Mouse (Mus musculus) heart, embryonic 16.5 days (tissue): Measurements from ENCODE around the gene Lrrc9. TPM values are rescaled to one million over a fixed set of nuclear protein-coding genes. Genes with fewer than 3 reads are reported as not detected.

Source experiments
- ATAC-seq: fragments of 200-750 bp; cut with Nextera tagmentation; replicated peaks from 2 replicates; pipeline ENCODE4 v1.8.0; 2017; ENCODE audit warnings: moderate number of reproducible peaks; ENCODE audit not compliant: insufficient read depth, low FRiP score; ENCODE audit errors: extremely low read depth
- H3K27ac ChIP-seq: fragments of 300-500 bp; sonication (generic); 2 replicates; pipeline ENCODE4 v1.5.1; 2014; ENCODE audit warnings: mild to moderate bottlenecking, low read length, control low read depth, moderate library complexity
- H3K27me3 ChIP-seq: fragments of 300-500 bp; sonication (generic); 2 replicates; pipeline ENCODE4 v1.6.1; 2014; ENCODE audit warnings: low read length, mixed read lengths; ENCODE audit not compliant: control insufficient read depth, insufficient read depth
- H3K36me3 ChIP-seq: fragments of 300-500 bp; sonication (generic); 2 replicates; pipeline ENCODE4 v1.6.1; 2014; ENCODE audit not compliant: control insufficient read depth, insufficient read depth
- H3K4me1 ChIP-seq: fragments of 300-500 bp; sonication (generic); 2 replicates; pipeline ENCODE4 v1.6.1; 2014; ENCODE audit warnings: low read length, mixed read lengths; ENCODE audit not compliant: control insufficient read depth, insufficient read depth
- H3K4me2 ChIP-seq: fragments of 300-500 bp; sonication (generic); 2 replicates; pipeline ENCODE4 v1.6.1; 2014; ENCODE audit warnings: low read depth, mild to moderate bottlenecking, control low read depth, low read length
- H3K4me3 ChIP-seq: fragments of 300-500 bp; sonication (generic); 2 replicates; pipeline ENCODE4 v1.5.1; 2014; ENCODE audit warnings: mild to moderate bottlenecking, control low read depth, low read length
- H3K9ac ChIP-seq: fragments of 300-500 bp; sonication (generic); 2 replicates; pipeline ENCODE4 v1.6.1; 2014; ENCODE audit warnings: low read length, control low read depth
- H3K9me3 ChIP-seq: fragments of 300-500 bp; sonication (generic); replicated peaks from 2 replicates; pipeline ENCODE4 v1.6.1; 2016; ENCODE audit warnings: low read length; ENCODE audit not compliant: control insufficient read depth
- WGBS: fragments of 180-500 bp; shearing (Covaris S2); extraction: QIAGEN DNeasy Blood & Tissue Kit; methylation state at CpG from one replicate; pipeline ENCODE4 v1.1.7; 2014; 5-methylcytosine and 5-hydroxymethylcytosine counted together
- polyA plus RNA-seq: library from polyadenylated mRNA; unstranded; fragments of >200 nt; fragmentation: Nextera tagmentation; extraction: Ambion mirVana; gene quantifications from 2 replicates; pipeline ENCODE4 v1.2.1, GENCODE M21; 2015

Gene Lrrc9
- polyA plus RNA-seq, 1 experiment from 2014 or later: 0.53 TPM

- Histone ChIP-seq H3K9ac (no peak overlapping the region), H3K9me3 (no peaks in the 10 kb centered on the region), H3K27me3 (no peaks in the 10 kb centered on the region), H3K4me3 (no peak overlapping the region), H3K4me1 (peaks cover 2% of the 10 kb centered on the region; the same call in 1 of the 2 replicates), H3K4me2 (no peak overlapping the region), H3K36me3 (no peaks in the 10 kb centered on the region), H3K27ac (0 out of 2 replicates have a peak overlapping the region, but pooled peaks have one; percentile 18)
- no peak for ATAC-seq
- 38% methylated on average over 3 of the region's 3 CpGs for WGBS
Observed at GRCm38 (mm10) chr12:72491063-72491719, 49.5 kb downstream of the Lrrc9 start.

- H3K9ac ChIP-seq: no peak overlapping the region
- no peak overlapping the region for H3K4me2 ChIP-seq
- H3K27me3 ChIP-seq: no peaks in the 10 kb centered on the region
- no peaks in the 10 kb centered on the region for H3K4me1 ChIP-seq
- no peaks in the 10 kb centered on the region for H3K9me3 ChIP-seq
- H3K27ac ChIP-seq: no peak overlapping the region
- ATAC-seq: no peak
- H3K36me3 ChIP-seq: no peaks in the 10 kb centered on the region
- no peak overlapping the region for H3K4me3 ChIP-seq
- 72% methylated on average over 12 of the region's 12 CpGs for WGBS
Observed at GRCm38 (mm10) chr12:72496866-72497600, 55.4 kb downstream of the Lrrc9 start.

- Histone ChIP-seq H3K27me3 (no peaks in the 10 kb centered on the region), H3K9ac (no peak overlapping the region), H3K9me3 (no peaks in the 10 kb centered on the region), H3K4me3 (no peak overlapping the region), H3K4me2 (no peak overlapping the region), H3K4me1 (no peaks in the 10 kb centered on the region), H3K27ac (no peak overlapping the region), H3K36me3 (no peaks in the 10 kb centered on the region)
- 81% methylated on average over 7 of the region's 7 CpGs for WGBS
- no peak for ATAC-seq
Observed at GRCm38 (mm10) chr12:72509606-72510005, 67.9 kb downstream of the Lrrc9 start.

GRCm38 (mm10) chr12:72515446-72515845 lies 73.8 kb downstream of the Lrrc9 start:
- Histone ChIP-seq H3K27ac (no peak overlapping the region), H3K9me3 (no peaks in the 10 kb centered on the region), H3K4me2 (no peak overlapping the region), H3K4me3 (no peak overlapping the region), H3K9ac (no peak overlapping the region), H3K4me1 (no peaks in the 10 kb centered on the region), H3K27me3 (no peaks in the 10 kb centered on the region), H3K36me3 (no peaks in the 10 kb centered on the region)
- no peak for ATAC-seq
- 62% methylated on average over 3 of the region's 3 CpGs for WGBS

GRCm38 (mm10) chr12:72518114-72518728 lies 76.6 kb downstream of the Lrrc9 start:
- 87% methylated on average over 12 of the region's 12 CpGs for WGBS
- no peaks in the 10 kb centered on the region for H3K27me3 ChIP-seq
- no peaks in the 10 kb centered on the region for H3K36me3 ChIP-seq
- ATAC-seq: no peak
- no peaks in the 10 kb centered on the region for H3K9me3 ChIP-seq
- no peak overlapping the region for H3K4me2 ChIP-seq
- H3K4me3 ChIP-seq: no peak overlapping the region
- H3K27ac ChIP-seq: no peak overlapping the region
- no peaks in the 10 kb centered on the region for H3K4me1 ChIP-seq
- no peak overlapping the region for H3K9ac ChIP-seq

GRCm38 (mm10) chr12:72519352-72519751 lies 77.7 kb downstream of the Lrrc9 start:
- H3K4me1 ChIP-seq: no peaks in the 10 kb centered on the region
- H3K36me3 ChIP-seq: no peaks in the 10 kb centered on the region
- no peak for ATAC-seq
- H3K4me3 ChIP-seq: no peak overlapping the region
- no peaks in the 10 kb centered on the region for H3K9me3 ChIP-seq
- no peak overlapping the region for H3K27ac ChIP-seq
- no peak overlapping the region for H3K4me2 ChIP-seq
- WGBS: 64% methylated on average over 9 of the region's 9 CpGs
- H3K27me3 ChIP-seq: no peaks in the 10 kb centered on the region
- H3K9ac ChIP-seq: no peak overlapping the region

GRCm38 (mm10) chr12:72519855-72520254 lies 78.2 kb downstream of the Lrrc9 start:
- Histone ChIP-seq H3K9ac (no peak overlapping the region), H3K36me3 (no peaks in the 10 kb centered on the region), H3K9me3 (no peaks in the 10 kb centered on the region), H3K27me3 (no peaks in the 10 kb centered on the region), H3K4me1 (no peaks in the 10 kb centered on the region), H3K4me2 (no peak overlapping the region), H3K27ac (no peak overlapping the region), H3K4me3 (no peak overlapping the region)
- whole genome bisulfite sequencing: 67% methylated on average over 5 of the region's 5 CpGs
- no peak for ATAC-seq

GRCm38 (mm10) chr12:72520645-72521044 lies 79.0 kb downstream of the Lrrc9 start:
- WGBS: 3% methylated on average over 2 of the region's 2 CpGs
- Histone ChIP-seq H3K27me3 (no peaks in the 10 kb centered on the region), H3K27ac (no peak overlapping the region), H3K4me1 (no peaks in the 10 kb centered on the region), H3K9ac (no peak overlapping the region), H3K9me3 (no peaks in the 10 kb centered on the region), H3K4me2 (no peak overlapping the region), H3K36me3 (no peaks in the 10 kb centered on the region), H3K4me3 (no peak overlapping the region)
- no peak for ATAC-seq

GRCm38 (mm10) chr12:72525588-72525987 lies 83.9 kb downstream of the Lrrc9 start:
- Histone ChIP-seq H3K36me3 (no peaks in the 10 kb centered on the region), H3K27ac (no peak overlapping the region), H3K9me3 (0 out of 2 replicates have a peak, but pooled peaks cover 2% of the 10 kb centered on the region), H3K4me3 (no peak overlapping the region), H3K9ac (no peak overlapping the region), H3K27me3 (no peaks in the 10 kb centered on the region), H3K4me1 (no peaks in the 10 kb centered on the region), H3K4me2 (no peak overlapping the region)
- no peak for ATAC-seq
- 35% methylated on average over 4 of the region's 4 CpGs for WGBS
